Mouse (Mus musculus) olfactory bulb, adult 2 months (tissue): ENCODE results near the gene Gm27027.

ENCODE experiments used
- CTCF ChIP-seq: fragments of 200-500 bp; IDR thresholded peaks from 2 replicates; pipeline ENCODE4 v1.5.1; 2012; ENCODE audit warnings: low read depth, mild to moderate bottlenecking, low read length, moderate library complexity; ENCODE audit not compliant: insufficient read depth
- POLR2A ChIP-seq: fragments of 200-500 bp; IDR thresholded peaks from 2 replicates; pipeline ENCODE4 v1.6.1; 2012; ENCODE audit warnings: mild to moderate bottlenecking, low read depth, low read length, moderate library complexity; ENCODE audit not compliant: insufficient read depth

- TF ChIP-seq CTCF = no peak
- no peak for TF ChIP-seq POLR2A
Measured at GRCm38 (mm10) chr2:93992259-93992658, 3.9 kb downstream of the Gm27027 start.
